Mouse (Mus musculus) v-Abl transformed pro-B cells (cell line): ENCODE measurements around the gene Limch1.

ENCODE experiments used
- in situ Hi-C, 2 experiments: fragments of 400-800 bp; cut with MboI; formaldehyde crosslinking; loops; one replicate each; pipeline ENCODE4 v1.15.1; 2025; ENCODE audit not compliant: unreplicated experiment in 2 of 2

Limch1 gene

DNA sequence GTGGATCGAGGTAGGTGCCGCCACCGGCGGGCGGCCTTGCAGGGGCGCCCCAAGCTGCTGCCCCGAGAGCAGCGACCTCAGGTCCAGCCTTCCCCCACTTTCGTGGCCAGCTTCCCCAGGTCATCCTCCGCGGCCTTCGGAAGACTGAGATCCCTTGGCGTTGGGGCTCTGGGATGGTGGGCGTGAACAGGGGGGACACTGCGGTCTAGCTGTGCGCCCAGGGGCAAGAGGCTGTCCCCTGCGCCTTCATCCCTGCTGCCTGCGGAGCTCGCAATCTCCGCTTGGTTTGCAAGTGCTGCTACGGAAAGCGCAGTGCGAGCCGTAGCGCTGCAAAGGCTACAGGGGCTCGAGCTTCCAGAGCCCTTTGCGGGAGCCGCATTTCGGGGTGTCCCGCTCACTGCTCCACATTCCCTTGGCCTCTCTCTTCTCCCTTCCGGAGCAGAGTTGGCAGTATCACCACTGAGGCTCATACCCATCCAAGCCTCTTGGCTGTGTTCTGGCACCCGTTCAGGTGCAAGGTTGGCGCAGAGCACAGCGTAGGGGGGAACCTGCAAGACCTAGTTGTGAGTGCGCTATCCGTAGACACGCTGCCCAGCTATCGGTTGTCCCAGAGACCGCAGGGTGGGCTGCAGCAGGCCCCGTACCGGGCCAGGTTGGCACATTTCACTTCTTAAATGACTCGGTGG, 512 bp downstream of the Limch1 start:
- in situ Hi-C loops = no loop called here

- in situ Hi-C loops = no loop called here
Measured at GRCm38 (mm10) chr5:66746761-66747160, 1.1 kb downstream of the Limch1 start.

- in situ Hi-C loops = no loop called here
Measured at GRCm38 (mm10) chr5:66747761-66748430, 2.3 kb downstream of the Limch1 start.

DNA sequence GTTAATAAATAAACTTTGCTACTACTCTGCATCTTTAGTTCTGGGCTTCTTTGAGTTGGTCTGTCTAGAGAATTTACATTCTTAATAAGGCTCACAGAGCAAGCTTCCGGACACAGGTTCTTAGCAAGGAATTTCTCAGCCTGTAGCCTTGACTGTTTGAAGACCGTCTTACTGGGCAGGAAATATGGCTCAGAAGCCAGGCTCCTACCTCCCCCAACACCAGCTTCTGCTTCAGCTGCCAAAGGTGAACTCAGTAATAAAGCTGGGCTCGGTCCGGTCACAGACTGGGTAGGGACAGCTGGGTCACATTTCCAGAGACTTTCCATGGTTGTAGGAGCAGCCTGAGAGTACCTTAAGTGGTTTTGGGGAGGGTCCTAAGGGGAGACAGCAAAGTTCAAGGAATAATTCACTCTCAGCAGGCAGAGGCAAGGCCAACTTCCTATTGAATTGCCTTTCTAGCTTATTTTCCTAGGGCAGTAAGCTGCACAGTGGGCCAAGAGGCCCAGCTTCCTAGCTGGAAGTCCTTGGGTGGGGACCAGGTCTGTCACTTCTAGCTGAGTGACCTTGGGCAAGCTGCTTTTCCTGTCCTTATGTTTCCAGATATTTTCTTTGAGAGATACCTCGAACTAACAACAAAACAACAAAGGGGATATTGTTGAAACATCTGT, 3.0 kb downstream of the Limch1 start:
- in situ Hi-C loops = no loop called here

- in situ Hi-C loops = no loop called here
Measured at GRCm38 (mm10) chr5:66750641-66751040, 5.0 kb downstream of the Limch1 start.

GRCm38 (mm10) chr5:66751332-66751980, 5.8 kb downstream of the Limch1 start:
- in situ Hi-C loops = no loop called here

- in situ Hi-C loops = no loop called here
Measured at GRCm38 (mm10) chr5:66753620-66754019, 8.0 kb downstream of the Limch1 start.

GRCm38 (mm10) chr5:66756821-66757705, 11.4 kb downstream of the Limch1 start:
- in situ Hi-C loops = no loop called here

- in situ Hi-C loops = no loop called here
Measured at GRCm38 (mm10) chr5:66757706-66758237, 12.1 kb downstream of the Limch1 start.

GRCm38 (mm10) chr5:66759354-66759753, 13.7 kb downstream of the Limch1 start:
- in situ Hi-C loops = no loop called here

DNA sequence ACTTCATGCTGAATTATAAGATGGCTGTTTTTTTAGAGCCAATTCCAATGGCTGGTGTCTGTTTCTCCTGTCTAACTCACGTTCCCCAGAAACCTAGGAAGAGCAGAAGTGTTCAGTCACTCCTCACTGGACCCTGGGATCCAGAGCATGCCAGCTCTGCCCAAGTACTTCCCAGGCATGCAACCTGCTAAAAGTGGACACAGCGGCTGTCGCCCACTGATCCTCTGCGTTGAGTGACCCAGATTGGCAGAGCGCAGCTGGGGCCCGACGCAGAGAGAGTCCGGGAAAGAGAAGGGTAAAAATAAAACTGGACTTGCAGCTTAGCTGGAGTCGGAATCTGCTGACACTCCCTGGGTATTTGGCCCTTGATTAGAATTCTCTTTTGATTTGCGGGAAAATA, 15.1 kb downstream of the Limch1 start:
- in situ Hi-C loops = no loop called here

DNA sequence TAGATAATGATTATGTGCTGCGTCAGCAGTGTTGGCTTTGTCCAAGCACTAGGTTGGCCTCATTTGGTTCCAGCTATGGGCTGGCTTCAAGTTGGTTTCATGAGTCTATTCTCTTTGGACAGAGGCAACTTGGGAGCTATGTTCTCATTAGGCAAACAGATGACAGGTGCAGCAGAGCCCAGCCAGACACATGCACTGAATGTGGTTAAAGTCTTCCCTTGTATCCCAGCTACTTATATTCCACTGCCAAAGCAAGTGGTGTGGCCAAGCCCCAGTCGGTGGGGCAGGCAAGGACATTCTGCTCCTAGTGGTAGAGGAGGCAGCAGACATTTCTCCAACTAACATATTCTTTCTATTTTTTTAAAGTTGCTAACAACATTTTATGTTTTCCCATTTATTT, 16.4 kb downstream of the Limch1 start:
- in situ Hi-C loops = no loop called here

GRCm38 (mm10) chr5:66764129-66764528, 18.5 kb downstream of the Limch1 start:
- in situ Hi-C loops = no loop called here

- in situ Hi-C loops = no loop called here
Measured at GRCm38 (mm10) chr5:66765911-66766310, 20.3 kb downstream of the Limch1 start.

DNA sequence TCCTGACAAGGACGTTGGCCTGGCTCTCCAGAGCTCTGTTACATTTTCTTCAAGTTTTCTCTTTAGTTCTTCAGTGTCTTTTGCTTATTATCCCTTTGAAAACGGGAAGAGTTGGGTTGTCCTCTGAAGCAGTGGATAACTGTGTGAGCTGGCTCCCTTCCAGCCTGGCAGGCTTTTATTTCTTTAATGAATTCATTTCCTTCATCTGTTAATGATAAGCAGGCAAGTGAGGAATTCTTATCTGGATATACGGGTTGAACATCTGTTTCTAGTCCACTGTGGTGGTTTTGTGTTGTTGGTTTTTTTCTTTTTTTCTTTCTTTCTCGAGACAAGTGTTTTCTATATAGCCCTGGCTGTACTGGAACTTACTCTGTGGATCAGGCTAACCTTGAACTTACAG, 22.4 kb downstream of the Limch1 start:
- in situ Hi-C loops = no loop called here

- in situ Hi-C loops = no loop called here
Measured at GRCm38 (mm10) chr5:66769070-66769469, 23.4 kb downstream of the Limch1 start.

DNA sequence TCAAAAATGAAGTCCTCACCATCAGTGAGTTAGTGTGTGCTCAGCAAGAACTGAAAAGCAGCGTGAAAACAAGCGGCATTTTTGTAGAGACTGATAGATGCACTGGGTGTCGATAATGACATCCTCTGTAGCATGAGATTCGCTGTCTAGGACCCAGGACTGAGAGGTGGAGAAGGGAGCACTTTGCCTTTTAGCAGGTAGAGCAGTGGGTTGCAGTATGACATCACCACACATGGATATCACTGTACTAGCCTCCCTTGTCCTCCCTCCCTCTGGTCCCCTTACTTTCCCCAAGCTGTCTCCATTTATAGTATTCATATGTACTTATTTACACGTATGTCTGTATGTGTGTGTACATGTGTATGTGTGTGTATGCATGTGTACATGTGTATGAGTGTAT, 23.9 kb downstream of the Limch1 start:
- in situ Hi-C loops = no loop called here

- in situ Hi-C loops = no loop called here
Measured at GRCm38 (mm10) chr5:66777999-66778710, 32.5 kb downstream of the Limch1 start.

GRCm38 (mm10) chr5:66780371-66780770, 34.7 kb downstream of the Limch1 start:
- in situ Hi-C loops = no loop called here
